In genomic region chr6:87120661-87121060, GRCm38 (mm10) we compare ENCODE assay signal across 14 mouse cellular contexts. TPM values are rescaled to one million over a fixed set of nuclear protein-coding genes. Genes with fewer than 3 reads are reported as not detected.
DNase-seq lines count a peak whose midpoint lies in the region; ATAC-seq and TF ChIP-seq lines count a peak whose summit lies in the region.
"Had no signal": no experiment of that assay in that cellular context is flagged by ENCODE, and none has a peak within 500 bp of the region (broad histone marks: within the 10 kb centered on the region; RNA-seq: fewer than 3 reads in every experiment).

No protein-coding gene starts in this region.

- DNase-seq in gastrocnemius, adult 2 months: no peak
- no peak for DNase-seq in gastrocnemius, postnatal 4 days (ENCODE audit: low spot score in 2 of 2)
- peak; percentile 60 for DNase-seq in midbrain, embryonic 11.5 days (ENCODE audit: low spot score, missing footprints)
- no peak for DNase-seq in midbrain, embryonic 10.5 days (ENCODE audit: low spot score)
- DNase-seq in NIH3T3 (ENCODE audit: low read depth): peak; percentile 39
- DNase-seq in naive thymus-derived CD4-positive, alpha-beta T cell, adult 2 months (ENCODE audit: low read depth): peak; percentile 43
- DNase-seq in spleen, postnatal 4 days (ENCODE audit: low spot score in 2 of 2): no peak
- DNase-seq in cerebellum, adult 9-10 months: no peak
- DNase-seq: adrenal gland, postnatal 25 days; heart, postnatal 10 days; right cerebral cortex, postnatal 4 days had no signal

- H3K36me3 ChIP-seq in midbrain, embryonic 11.5 days (ENCODE audit: control insufficient read depth, insufficient read depth, low read length): no peaks in the 10 kb centered on the region
- H3K36me3 ChIP-seq in midbrain, embryonic 10.5 days: no peaks in the 10 kb centered on the region

- intact Hi-C loops in gastrocnemius, adult 2 months (cut with DNase I): no loop called here

- no peaks in the 10 kb centered on the region for H3K27me3 ChIP-seq in midbrain, embryonic 11.5 days (ENCODE audit: control insufficient read depth, insufficient read depth, low read length)
- H3K27me3 ChIP-seq in midbrain, embryonic 10.5 days (ENCODE audit: low read depth, poor library complexity, severe bottlenecking): no peaks in the 10 kb centered on the region

- ATAC-seq in midbrain, embryonic 11.5 days (ENCODE audit: low FRiP score): no peak

- no peaks in the 10 kb centered on the region for H3K9me3 ChIP-seq in midbrain, embryonic 11.5 days (ENCODE audit: control insufficient read depth, low read length)
- H3K9me3 ChIP-seq in midbrain, embryonic 10.5 days (replicated peaks): no peaks in the 10 kb centered on the region

- no peak overlapping the region for H3K4me3 ChIP-seq in gastrocnemius, adult 2 months
- no peak overlapping the region for H3K4me3 ChIP-seq in midbrain, embryonic 11.5 days (ENCODE audit: low read depth, low read length)
- no peak overlapping the region for H3K4me3 ChIP-seq in midbrain, embryonic 10.5 days

- no peak overlapping the region for H3K27ac ChIP-seq in gastrocnemius, adult 2 months
- no peak overlapping the region for H3K27ac ChIP-seq in midbrain, embryonic 11.5 days (ENCODE audit: low read depth, low read length)
- H3K27ac ChIP-seq in midbrain, embryonic 10.5 days (replicated peaks): no peak overlapping the region

- WGBS in midbrain, embryonic 11.5 days: 83% methylated on average over 6 of the region's 6 CpGs
- 90% methylated on average over 6 of the region's 6 CpGs for WGBS in midbrain, embryonic 10.5 days

- TF ChIP-seq CTCF in gastrocnemius, adult 2 months (IDR thresholded peaks at IDR 0.05): peak; percentile 10; the same call in 1 of the 2 replicates

- no peaks in the 10 kb centered on the region for H3K4me1 ChIP-seq in midbrain, embryonic 11.5 days (ENCODE audit: control insufficient read depth, insufficient read depth, low read length)
- H3K4me1 ChIP-seq in midbrain, embryonic 10.5 days: no peaks in the 10 kb centered on the region

- no peak overlapping the region for H3K9ac ChIP-seq in midbrain, embryonic 11.5 days (ENCODE audit: low read length)

- H3K4me2 ChIP-seq in midbrain, embryonic 11.5 days: no peak overlapping the region

RNA-seq across cellular contexts. Expression of gene D6Ertd527e, which starts 16.1 kb away (rescaled TPM):
- not detected for total RNA-seq in gastrocnemius, adult 2 months (2021)
- under 1 TPM; 0.12 to 0.23 TPM for total RNA-seq in gastrocnemius, postnatal 4 days (2021)
- 0.19 TPM in 1 of 2 replicates, not detected in the other for polyA plus RNA-seq in midbrain, embryonic 11.5 days (2014; fragmentation: Nextera tagmentation; extraction: Ambion mirVana)
- 0.11 and 0.20 TPM in 2 replicates for polyA plus RNA-seq in midbrain, embryonic 10.5 days (2016; fragmentation: Nextera tagmentation; extraction: Ambion mirVana)
- total RNA-seq: gastrocnemius, adult 18-20 months; heart, postnatal 10 days; layer of hippocampus, adult 8-10 months had no signal
- polyA plus RNA-seq: neural tube, embryonic 14.5 days had no signal

Comparison
In these comparisons a context has a peak if more than half of its experiments do, and no peak if none do; other contexts are left out.
1. DNase-seq: peak in midbrain, embryonic 11.5 days (single experiment), NIH3T3 (single experiment) and naive thymus-derived CD4-positive, alpha-beta T cell, adult 2 months (single experiment); none in gastrocnemius, adult 2 months (single experiment), gastrocnemius, postnatal 4 days (0 of 2), midbrain, embryonic 10.5 days (single experiment), spleen, postnatal 4 days (0 of 2) and cerebellum, adult 9-10 months (single experiment).